Comparison of ENCODE assay signal across 14 mouse cellular contexts in the genomic region with DNA sequence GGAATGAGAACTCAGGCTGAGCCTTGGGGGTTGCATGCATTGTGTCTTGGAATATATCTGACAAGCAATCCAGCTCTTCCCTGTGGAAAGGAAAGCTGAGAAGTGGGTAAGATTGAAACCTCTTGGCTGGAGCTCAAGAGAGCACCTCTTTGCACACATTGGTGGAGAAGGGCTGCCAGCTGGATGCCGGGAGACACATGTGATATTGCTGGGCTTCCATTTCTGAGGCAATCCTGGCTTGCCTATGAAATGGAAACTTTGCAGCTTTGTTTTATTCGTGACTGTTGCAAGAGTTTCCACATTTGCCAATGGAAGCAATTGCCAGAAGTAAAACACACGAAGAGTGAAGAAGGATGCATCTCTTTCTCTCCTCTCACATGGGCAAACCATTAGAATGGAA.
A peak's percentile ranks its signal among the peaks of the same experiment; 100 is the strongest.
DNase-seq lines count a peak whose midpoint lies in the region; ATAC-seq and TF ChIP-seq lines count a peak whose summit lies in the region.
"Had no signal": no experiment of that assay in that cellular context is flagged by ENCODE, and none has a peak within 500 bp of the region (broad histone marks: within the 10 kb centered on the region; RNA-seq: fewer than 3 reads in every experiment).

No protein-coding gene starts in this region.

- H3K4me2 ChIP-seq in forebrain, postnatal 0 days (ENCODE audit: low read depth): no peak overlapping the region
- H3K4me2 ChIP-seq in limb, embryonic 14.5 days (replicated peaks; ENCODE audit: low read depth, low read length, severe bottlenecking): no peak overlapping the region
- H3K4me2 ChIP-seq: neural tube, embryonic 12.5 days; stomach, embryonic 15.5 days had no signal

- ATAC-seq in forebrain, postnatal 0 days: no peak
- peak; percentile 34; the same call in 1 of the 2 replicates for ATAC-seq in limb, embryonic 14.5 days (ENCODE audit: low FRiP score, low read depth)

- no peak overlapping the region for H3K9ac ChIP-seq in forebrain, postnatal 0 days
- H3K9ac ChIP-seq in limb, embryonic 14.5 days (ENCODE audit: low read depth, low read length, severe bottlenecking): no peak overlapping the region
- H3K9ac ChIP-seq: neural tube, embryonic 12.5 days; stomach, embryonic 15.5 days had no signal

- no peak for TF ChIP-seq CTCF in forebrain, postnatal 0 days (IDR thresholded peaks at IDR 0.05; ENCODE audit: low read depth)

- H3K27me3 ChIP-seq in forebrain, postnatal 0 days (ENCODE audit: insufficient read depth, low read length): no peaks in the 10 kb centered on the region
- H3K27me3 ChIP-seq in forebrain, embryonic 10.5 days (ENCODE audit: poor library complexity, severe bottlenecking): no peaks in the 10 kb centered on the region
- no peaks in the 10 kb centered on the region for H3K27me3 ChIP-seq in limb, embryonic 14.5 days (ENCODE audit: control insufficient read depth, insufficient read depth, low read length)
- no peaks in the 10 kb centered on the region for H3K27me3 ChIP-seq in limb, embryonic 10.5 days (ENCODE audit: low read depth, poor library complexity, severe bottlenecking)
- H3K27me3 ChIP-seq: neural tube, embryonic 12.5 days; stomach, embryonic 15.5 days had no signal

- H3K27ac ChIP-seq in forebrain, postnatal 0 days (ENCODE audit: low read depth, low read length): no peak overlapping the region
- H3K27ac ChIP-seq in forebrain, embryonic 10.5 days: no peak overlapping the region
- H3K27ac ChIP-seq in limb, embryonic 14.5 days (replicated peaks; ENCODE audit: low read depth, low read length): no peak overlapping the region
- no peak overlapping the region for H3K27ac ChIP-seq in limb, embryonic 10.5 days
- H3K27ac ChIP-seq: midbrain, embryonic 10.5 days; neural tube, embryonic 12.5 days; stomach, embryonic 15.5 days had no signal

- WGBS in forebrain, postnatal 0 days: 60% methylated on average over 3 of the region's 3 CpGs
- WGBS in forebrain, embryonic 10.5 days: 88% methylated on average over 3 of the region's 3 CpGs
- WGBS in limb, embryonic 14.5 days: 66% methylated on average over 3 of the region's 3 CpGs
- 86% methylated on average over 3 of the region's 3 CpGs for WGBS in limb, embryonic 10.5 days

- H3K36me3 ChIP-seq in forebrain, postnatal 0 days (ENCODE audit: insufficient read depth): no peaks in the 10 kb centered on the region
- no peaks in the 10 kb centered on the region for H3K36me3 ChIP-seq in forebrain, embryonic 10.5 days (replicated peaks)
- H3K36me3 ChIP-seq in limb, embryonic 14.5 days (ENCODE audit: control insufficient read depth, insufficient read depth, low read length): no peaks in the 10 kb centered on the region
- H3K36me3 ChIP-seq in limb, embryonic 10.5 days: no peaks in the 10 kb centered on the region
- H3K36me3 ChIP-seq: midbrain, embryonic 10.5 days; neural tube, embryonic 12.5 days; stomach, embryonic 15.5 days had no signal

- H3K9me3 ChIP-seq in forebrain, postnatal 0 days (ENCODE audit: low read length): no peaks in the 10 kb centered on the region
- no peaks in the 10 kb centered on the region for H3K9me3 ChIP-seq in forebrain, embryonic 10.5 days
- H3K9me3 ChIP-seq in limb, embryonic 14.5 days (ENCODE audit: control insufficient read depth, low read length): no peaks in the 10 kb centered on the region
- H3K9me3 ChIP-seq in limb, embryonic 10.5 days (replicated peaks): no peaks in the 10 kb centered on the region
- H3K9me3 ChIP-seq: midbrain, embryonic 10.5 days; neural tube, embryonic 12.5 days; stomach, embryonic 15.5 days had no signal

- H3K4me1 ChIP-seq in forebrain, postnatal 0 days (ENCODE audit: insufficient read depth): no peaks in the 10 kb centered on the region
- H3K4me1 ChIP-seq in forebrain, embryonic 10.5 days: no peaks in the 10 kb centered on the region
- no peaks in the 10 kb centered on the region for H3K4me1 ChIP-seq in limb, embryonic 14.5 days (ENCODE audit: control insufficient read depth, insufficient read depth, low read length)
- H3K4me1 ChIP-seq in limb, embryonic 10.5 days: no peaks in the 10 kb centered on the region
- H3K4me1 ChIP-seq: midbrain, embryonic 10.5 days; neural tube, embryonic 12.5 days; stomach, embryonic 15.5 days had no signal

- TF ChIP-seq POLR2A in limb, embryonic 14.5 days (IDR thresholded peaks at IDR 0.05; ENCODE audit: borderline replicate concordance, extremely low read depth, insufficient read depth, insufficient read length): no peak

- H3K4me3 ChIP-seq in forebrain, postnatal 0 days (ENCODE audit: low read depth, low read length): no peak overlapping the region
- H3K4me3 ChIP-seq in forebrain, embryonic 10.5 days: no peak overlapping the region
- H3K4me3 ChIP-seq in limb, embryonic 14.5 days (replicated peaks; ENCODE audit: low read length): no peak overlapping the region
- no peak overlapping the region for H3K4me3 ChIP-seq in limb, embryonic 10.5 days
- H3K4me3 ChIP-seq: midbrain, embryonic 10.5 days; neural tube, embryonic 12.5 days; stomach, embryonic 15.5 days had no signal

- DNase-seq in forebrain, postnatal 0 days: peak; percentile 19
- no peak for DNase-seq in forebrain, embryonic 10.5 days (ENCODE audit: extremely low spot score, low spot score)
- peak; percentile 40 for DNase-seq in limb, embryonic 14.5 days (ENCODE audit: low spot score)
- no peak for DNase-seq in limb, embryonic 10.5 days (ENCODE audit: low spot score)
- DNase-seq in NIH3T3 (ENCODE audit: low read depth) (peak; percentile 11), MN1 (ENCODE audit: low spot score) (no peak)
- peak; percentile 15 for DNase-seq in fibroblast of lung, adult 2 months (ENCODE audit: low read depth)
- no peak for DNase-seq in Muller cell, postnatal 12 days (ENCODE audit: inconsistent ontology term)
- DNase-seq: cerebellum, postnatal 36 days; kidney, adult 11 months; thymus, postnatal 4 days had no signal

Comparison
In these comparisons a context has a peak if more than half of its experiments do, and no peak if none do; other contexts are left out.
1. DNase-seq: peak in forebrain, postnatal 0 days (single experiment), limb, embryonic 14.5 days (single experiment), NIH3T3 (single experiment) and fibroblast of lung, adult 2 months (single experiment); none in forebrain, embryonic 10.5 days (single experiment), limb, embryonic 10.5 days (single experiment), MN1 (single experiment) and Muller cell, postnatal 12 days (single experiment).